ENCODE assay signal across 8 mouse cellular contexts in the genomic region with DNA sequence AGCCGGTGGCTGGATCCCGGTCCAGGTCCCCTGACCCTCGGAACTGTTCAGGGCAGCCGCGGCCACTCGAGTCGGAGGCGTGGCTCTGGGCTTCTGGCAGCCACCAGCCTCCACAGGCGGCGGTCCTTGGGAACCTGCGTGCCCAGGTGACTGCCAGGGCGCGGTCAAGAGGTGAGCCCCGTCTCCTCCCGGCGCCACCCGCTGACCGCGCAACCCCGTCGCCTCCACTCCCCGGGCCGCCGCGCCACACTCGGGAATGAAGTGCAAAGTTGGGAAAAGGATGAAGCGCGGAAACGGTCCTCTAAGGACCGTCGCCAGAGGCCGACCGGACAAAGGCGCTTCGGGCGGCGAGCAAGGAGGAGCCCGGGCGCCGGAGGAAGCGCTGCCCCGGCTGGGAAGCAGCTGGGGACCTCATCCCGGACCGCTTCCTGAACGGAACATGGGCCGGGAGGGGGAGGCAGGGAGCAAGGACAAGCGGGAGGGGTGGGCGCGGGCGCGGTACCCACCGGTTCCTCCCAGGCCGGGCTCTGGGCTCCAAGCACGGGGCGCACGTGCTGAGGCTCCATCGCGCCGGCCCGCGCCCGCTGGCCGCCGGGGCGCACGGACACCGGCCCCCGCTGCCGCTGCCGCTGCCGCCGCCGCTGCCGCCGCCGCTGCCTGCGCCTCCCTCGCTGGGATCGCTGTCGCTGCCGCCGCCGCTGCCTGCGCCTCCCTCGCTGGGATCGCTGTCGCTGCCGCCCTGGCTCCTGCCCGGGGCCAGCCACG. TPM values are rescaled to one million over a fixed set of nuclear protein-coding genes. Genes with fewer than 3 reads are reported as not detected.
DNase-seq lines count a peak whose midpoint lies in the region; ATAC-seq and TF ChIP-seq lines count a peak whose summit lies in the region.

No protein-coding gene starts in this region.

- H3K4me3 ChIP-seq in spleen, adult 2 months (ENCODE audit: extremely low read depth, insufficient read depth, insufficient read length): peak overlapping the region; percentile 67
- peak overlapping the region; percentile 75 for H3K4me3 ChIP-seq in intestine, postnatal 0 days (ENCODE audit: low read depth, low read length)
- H3K4me3 ChIP-seq in liver, embryonic 16.5 days (ENCODE audit: low read depth, low read length): peak overlapping the region; percentile 65
- H3K4me3 ChIP-seq in neural tube, embryonic 15.5 days (replicated peaks): peak overlapping the region; percentile 87

- no peaks in the 10 kb centered on the region for H3K36me3 ChIP-seq in spleen, adult 2 months (ENCODE audit: control insufficient read depth, insufficient read depth, low read length)
- no peaks in the 10 kb centered on the region for H3K36me3 ChIP-seq in intestine, postnatal 0 days (ENCODE audit: control insufficient read depth, insufficient read depth)
- H3K36me3 ChIP-seq in liver, embryonic 16.5 days (ENCODE audit: control insufficient read depth, insufficient read depth): no peaks in the 10 kb centered on the region
- H3K36me3 ChIP-seq in neural tube, embryonic 15.5 days: no peaks in the 10 kb centered on the region

- no peak for TF ChIP-seq CTCF in spleen, adult 2 months (IDR thresholded peaks at IDR 0.05; ENCODE audit: extremely low read depth, insufficient read depth, insufficient read length, insufficient replicate concordance)
- peak; percentile 40; the same call in 1 of the 2 replicates for TF ChIP-seq CTCF in intestine, postnatal 0 days (IDR thresholded peaks at IDR 0.05; ENCODE audit: low read depth)

- H3K4me1 ChIP-seq in spleen, adult 2 months (ENCODE audit: control insufficient read depth, insufficient read depth, insufficient read length): peaks cover 14% of the 10 kb centered on the region
- H3K4me1 ChIP-seq in intestine, postnatal 0 days (replicated peaks; ENCODE audit: control insufficient read depth, insufficient read depth, low read length): no peaks in the 10 kb centered on the region
- no peaks in the 10 kb centered on the region; the same call in 1 of the 2 replicates for H3K4me1 ChIP-seq in liver, embryonic 16.5 days (ENCODE audit: control insufficient read depth, low read depth, low read length)
- peaks cover 30% of the 10 kb centered on the region for H3K4me1 ChIP-seq in neural tube, embryonic 15.5 days

- no peaks in the 10 kb centered on the region; the same call in 1 of the 2 replicates for H3K27me3 ChIP-seq in spleen, adult 2 months (ENCODE audit: control insufficient read depth, insufficient read depth, low read length)
- H3K27me3 ChIP-seq in intestine, postnatal 0 days (replicated peaks; ENCODE audit: control insufficient read depth, insufficient read depth, low read length): peaks cover 7% of the 10 kb centered on the region
- peaks cover 45% of the 10 kb centered on the region for H3K27me3 ChIP-seq in liver, embryonic 16.5 days (ENCODE audit: control insufficient read depth, insufficient read depth, low read depth, low read length)
- no peaks in the 10 kb centered on the region for H3K27me3 ChIP-seq in neural tube, embryonic 15.5 days (replicated peaks)

- peak overlapping the region; percentile 62 for H3K9ac ChIP-seq in intestine, postnatal 0 days (ENCODE audit: low read depth, low read length)
- peak overlapping the region; percentile 43 for H3K9ac ChIP-seq in liver, embryonic 16.5 days (ENCODE audit: low read depth, low read length)
- H3K9ac ChIP-seq in neural tube, embryonic 15.5 days (replicated peaks): peak overlapping the region; percentile 94

- peak in 1 of 2 experiments; percentile 8 for DNase-seq in spleen, adult 2 months (ENCODE audit: low read depth in 1 of 2, low spot score in 2 of 2)
- no peak for DNase-seq in spleen, adult 12 weeks (ENCODE audit: low spot score)
- DNase-seq in cerebellum, postnatal 25 days: peak; percentile 51 to 59
- peak; percentile 98 for DNase-seq in heart, adult 11 months
- no peak for DNase-seq in spleen, postnatal 14 days (ENCODE audit: low spot score in 2 of 2)

- 2% methylated on average over 44 of the region's 90 CpGs for WGBS in spleen, adult 2 months
- under 1% methylated on average over 49 of the region's 90 CpGs for WGBS in intestine, postnatal 0 days
- WGBS in liver, embryonic 16.5 days (ENCODE audit: insufficient replicate concordance): under 1% methylated on average over 74 of the region's 90 CpGs
- under 1% methylated on average over 72 of the region's 90 CpGs for WGBS in neural tube, embryonic 15.5 days

- no peaks in the 10 kb centered on the region for H3K9me3 ChIP-seq in intestine, postnatal 0 days (ENCODE audit: control insufficient read depth)
- no peaks in the 10 kb centered on the region for H3K9me3 ChIP-seq in liver, embryonic 16.5 days (replicated peaks; ENCODE audit: control insufficient read depth, low read length)
- H3K9me3 ChIP-seq in neural tube, embryonic 15.5 days (replicated peaks): no peaks in the 10 kb centered on the region

- H3K4me2 ChIP-seq in intestine, postnatal 0 days (replicated peaks; ENCODE audit: low read depth): peak overlapping the region; percentile 99
- peak overlapping the region; percentile 80 for H3K4me2 ChIP-seq in liver, embryonic 16.5 days (ENCODE audit: low read depth, low read length)
- peak overlapping the region; percentile 97 for H3K4me2 ChIP-seq in neural tube, embryonic 15.5 days

- ATAC-seq in intestine, postnatal 0 days: peak; percentile 57
- peak; percentile 16; the same call in 1 of the 2 replicates for ATAC-seq in liver, embryonic 16.5 days (ENCODE audit: low read depth)
- peak; percentile 62 for ATAC-seq in neural tube, embryonic 15.5 days (ENCODE audit: low FRiP score)

- TF ChIP-seq POLR2A in spleen, adult 2 months (IDR thresholded peaks at IDR 0.05; ENCODE audit: low read depth, low read length): no peak

- peak overlapping the region; percentile 68 for H3K27ac ChIP-seq in spleen, adult 2 months (ENCODE audit: insufficient read depth, low read length)
- H3K27ac ChIP-seq in intestine, postnatal 0 days (ENCODE audit: low read depth, low read length): peak overlapping the region; percentile 70
- H3K27ac ChIP-seq in liver, embryonic 16.5 days (ENCODE audit: low read length): no peak overlapping the region
- peak overlapping the region; percentile 94 for H3K27ac ChIP-seq in neural tube, embryonic 15.5 days (replicated peaks)

RNA-seq across cellular contexts. Expression of gene Dgkh, which starts 0.5 kb away (rescaled TPM):
- polyA plus RNA-seq in spleen, adult 2 months (2012; rRNA removed): 0.69 and 0.82 TPM in 2 replicates
- 0.94 and 0.99 TPM in 2 replicates for polyA plus RNA-seq in intestine, postnatal 0 days (2015; fragmentation: Nextera tagmentation; extraction: Ambion mirVana)
- polyA plus RNA-seq in liver, embryonic 16.5 days (2015; fragmentation: Nextera tagmentation; extraction: Ambion mirVana): 0.20 and 0.26 TPM in 2 replicates
- 7.6 and 9.9 TPM in 2 replicates for polyA plus RNA-seq in neural tube, embryonic 15.5 days (2015; fragmentation: Nextera tagmentation; extraction: Ambion mirVana)

Comparison
In these comparisons a context has a peak if more than half of its experiments do, and no peak if none do; other contexts are left out.
1. DNase-seq: peak in cerebellum, postnatal 25 days (2 of 2) and heart, adult 11 months (single experiment); none in spleen, adult 12 weeks (single experiment) and spleen, postnatal 14 days (0 of 2).
2. H3K9ac ChIP-seq: peak in every context shown above with its lines; median percentile 94 in neural tube, embryonic 15.5 days; 62 in intestine, postnatal 0 days; 43 in liver, embryonic 16.5 days.
3. Peak in every context shown above with its lines, with median percentiles within 50 percentile points of each other: H3K4me3 ChIP-seq, ATAC-seq and H3K4me2 ChIP-seq.